Mouse (Mus musculus) liver, embryonic 15.5 days (tissue): Measurements from ENCODE around the gene Kmt2b. TPM values are rescaled to one million over a fixed set of nuclear protein-coding genes. Genes with fewer than 3 reads are reported as not detected.

Experiments
- ATAC-seq: fragments of 200-750 bp; cut with Nextera tagmentation; 2 replicates; pipeline ENCODE4 v1.8.0; 2017; ENCODE audit warnings: moderate number of reproducible peaks, mild to moderate bottlenecking, moderate library complexity; ENCODE audit not compliant: insufficient read depth
- H3K27ac ChIP-seq: fragments of 300-500 bp; sonication (generic); replicated peaks from 2 replicates; pipeline ENCODE4 v1.5.1; 2015; ENCODE audit warnings: mild to moderate bottlenecking, inconsistent platforms
- H3K27me3 ChIP-seq: fragments of 300-500 bp; sonication (generic); 2 replicates; pipeline ENCODE4 v1.6.1; 2015; ENCODE audit warnings: mild to moderate bottlenecking, inconsistent platforms
- H3K36me3 ChIP-seq: fragments of 300-500 bp; sonication (generic); replicated peaks from 2 replicates; pipeline ENCODE4 v1.6.1; 2015; ENCODE audit warnings: moderate library complexity, mild to moderate bottlenecking, inconsistent platforms
- H3K4me1 ChIP-seq: fragments of 300-500 bp; sonication (generic); replicated peaks from 2 replicates; pipeline ENCODE4 v1.6.1; 2015; ENCODE audit warnings: inconsistent platforms
- H3K4me2 ChIP-seq: fragments of 300-500 bp; sonication (generic); 2 replicates; pipeline ENCODE4 v1.6.1; 2015; ENCODE audit warnings: moderate library complexity, mild to moderate bottlenecking, inconsistent platforms
- H3K4me3 ChIP-seq: fragments of 300-500 bp; sonication (generic); replicated peaks from 2 replicates; pipeline ENCODE4 v1.5.1; 2015; ENCODE audit warnings: mild to moderate bottlenecking, inconsistent platforms
- H3K9ac ChIP-seq: fragments of 300-500 bp; sonication (generic); 2 replicates; pipeline ENCODE4 v1.6.1; 2015; ENCODE audit warnings: moderate library complexity, mild to moderate bottlenecking, inconsistent platforms
- H3K9me3 ChIP-seq: fragments of 300-500 bp; sonication (generic); replicated peaks from 2 replicates; pipeline ENCODE4 v1.6.1; 2016; ENCODE audit warnings: inconsistent platforms
- WGBS: fragments of 180-500 bp; shearing (Covaris S2); methylation state at CpG from one replicate; pipeline ENCODE4 v1.1.7; 2015; ENCODE audit warnings: mixed read lengths; ENCODE audit not compliant: insufficient replicate concordance; 5-methylcytosine and 5-hydroxymethylcytosine counted together
- polyA plus RNA-seq: library from polyadenylated mRNA; unstranded; fragments of >200 nt; fragmentation: Nextera tagmentation; extraction: Ambion mirVana; gene quantifications from 2 replicates; pipeline ENCODE4 v1.2.1, GENCODE M21; 2015

The Kmt2b gene
- polyA plus RNA-seq, 1 experiment from 2014 or later, result 2.4 TPM

DNA sequence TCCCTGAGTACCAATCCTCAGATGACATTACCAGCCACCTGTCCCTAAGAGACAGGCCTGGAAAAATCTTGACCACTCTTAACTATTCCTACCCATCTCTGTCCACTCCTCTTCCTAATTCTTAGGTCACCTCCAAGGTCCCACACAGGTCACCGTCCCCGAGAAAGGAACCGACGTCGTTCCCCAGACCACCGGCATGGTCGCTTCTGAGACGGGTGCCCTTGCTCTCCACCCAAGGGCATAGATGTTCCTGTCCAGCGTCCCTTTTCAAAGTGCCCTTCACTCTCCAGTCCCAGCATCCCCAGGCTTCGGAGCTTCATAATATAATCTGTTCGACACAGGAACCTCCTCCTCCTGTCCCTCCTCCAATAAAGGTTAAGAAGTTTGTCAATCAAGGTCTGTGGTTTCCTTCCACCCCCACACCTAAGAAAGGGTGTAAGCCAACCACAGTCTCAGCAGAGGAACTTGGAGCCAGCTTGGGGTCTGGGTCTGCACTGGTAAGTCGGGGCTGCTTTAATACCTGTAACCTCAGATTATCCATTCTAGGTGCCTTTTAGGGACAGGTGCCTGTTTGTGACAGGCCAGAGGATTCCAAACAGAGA is 23.5 kb downstream of the Kmt2b start, which contains the start of gene Igflr1:
Gene Igflr1, plus strand, starts transcription at position 458 of the 602 bp plus-strand sequence.
- Histone ChIP-seq H3K4me2 (peak within 1 kb of the TSS; percentile 86; the same call in 1 of the 2 replicates), H3K27me3 (no peaks in the 10 kb centered on the region), H3K36me3 (peaks cover 50% of the 10 kb centered on the region), H3K27ac (no peak within 1 kb of the TSS), H3K9ac (no peak within 1 kb of the TSS), H3K9me3 (no peaks in the 10 kb centered on the region), H3K4me1 (peaks cover 24% of the 10 kb centered on the region), H3K4me3 (peak within 1 kb of the TSS; percentile 71)
- 84% methylated on average over 12 of the region's 12 CpGs for WGBS
- no peak for ATAC-seq

DNA sequence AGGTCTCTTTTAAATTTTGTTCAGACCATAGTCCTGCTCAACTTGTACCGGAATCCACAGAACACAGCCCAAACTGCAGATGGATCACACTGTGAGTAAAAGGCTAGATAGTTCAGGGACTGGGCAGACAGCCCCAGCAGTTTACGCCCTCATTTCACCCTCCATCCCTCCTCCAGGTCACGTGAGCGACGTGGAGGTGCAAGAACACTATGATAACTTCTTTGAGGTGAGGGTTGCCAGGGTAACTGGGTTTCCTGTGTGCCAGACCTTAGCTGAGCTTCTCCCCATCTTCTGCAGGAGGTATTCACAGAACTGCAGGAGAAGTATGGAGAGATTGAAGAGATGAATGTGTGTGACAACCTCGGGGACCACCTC is 24.6 kb downstream of the Kmt2b start:
- no peaks in the 10 kb centered on the region for H3K9me3 ChIP-seq
- 28% methylated on average over 6 of the region's 6 CpGs for WGBS
- H3K36me3 ChIP-seq, result peaks cover 38% of the 10 kb centered on the region
- peak overlapping the region; percentile 92 for H3K27ac ChIP-seq
- H3K9ac ChIP-seq, result peak overlapping the region; percentile 68
- peak overlapping the region; percentile 86 for H3K4me2 ChIP-seq
- peaks cover 32% of the 10 kb centered on the region for H3K4me1 ChIP-seq
- no peak for ATAC-seq
- H3K4me3 ChIP-seq, result peak overlapping the region; percentile 71
- H3K27me3 ChIP-seq, result no peaks in the 10 kb centered on the region

DNA sequence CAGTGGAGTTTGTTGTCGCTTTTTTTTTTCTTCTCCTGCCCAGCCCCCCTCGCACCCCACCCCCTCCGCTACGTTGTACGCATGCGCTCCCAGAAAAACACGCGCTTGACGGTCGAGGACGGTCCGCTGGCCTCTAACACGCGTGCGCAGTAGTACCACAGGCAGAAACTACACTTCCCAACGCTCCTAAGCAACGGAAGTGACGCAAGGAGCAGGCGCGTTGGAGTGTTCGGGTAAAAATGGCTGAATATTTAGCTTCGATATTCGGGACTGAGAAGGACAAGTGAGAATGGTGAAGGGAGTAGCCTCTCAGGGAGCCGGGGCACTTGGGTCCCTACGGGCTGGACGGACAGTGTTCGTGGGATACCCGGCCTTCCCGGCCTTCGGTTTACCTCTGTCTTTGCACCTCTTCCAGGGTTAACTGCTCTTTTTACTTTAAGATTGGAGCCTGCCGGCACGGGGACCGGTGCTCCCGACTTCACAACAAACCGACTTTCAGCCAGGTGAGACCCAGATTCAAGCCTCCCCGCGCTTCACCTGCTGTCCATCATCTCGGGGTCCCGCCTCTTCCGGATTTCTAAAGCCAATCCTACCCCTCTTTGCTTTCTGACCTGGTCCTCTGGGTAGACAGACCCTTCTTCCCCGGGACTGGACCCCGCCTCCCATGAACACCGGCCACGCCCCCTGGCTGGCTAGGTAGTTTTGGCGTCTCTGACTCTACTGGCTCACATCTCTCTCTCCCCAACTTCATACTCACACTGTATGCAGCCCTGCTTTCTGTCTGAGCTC is 25.2 kb downstream of the Kmt2b start, which contains the start of the genes U2af1l4, Gm49396 and Psenen:
Gene U2af1l4, plus strand, starts transcription at position 185 of the 789 bp plus-strand sequence.
Gene Gm49396, plus strand, starts transcription at position 228 of the 789 bp plus-strand sequence.
Gene Psenen, minus strand, starts transcription at position 511 of the 789 bp plus-strand sequence.
- peak; percentile 80 for ATAC-seq

DNA sequence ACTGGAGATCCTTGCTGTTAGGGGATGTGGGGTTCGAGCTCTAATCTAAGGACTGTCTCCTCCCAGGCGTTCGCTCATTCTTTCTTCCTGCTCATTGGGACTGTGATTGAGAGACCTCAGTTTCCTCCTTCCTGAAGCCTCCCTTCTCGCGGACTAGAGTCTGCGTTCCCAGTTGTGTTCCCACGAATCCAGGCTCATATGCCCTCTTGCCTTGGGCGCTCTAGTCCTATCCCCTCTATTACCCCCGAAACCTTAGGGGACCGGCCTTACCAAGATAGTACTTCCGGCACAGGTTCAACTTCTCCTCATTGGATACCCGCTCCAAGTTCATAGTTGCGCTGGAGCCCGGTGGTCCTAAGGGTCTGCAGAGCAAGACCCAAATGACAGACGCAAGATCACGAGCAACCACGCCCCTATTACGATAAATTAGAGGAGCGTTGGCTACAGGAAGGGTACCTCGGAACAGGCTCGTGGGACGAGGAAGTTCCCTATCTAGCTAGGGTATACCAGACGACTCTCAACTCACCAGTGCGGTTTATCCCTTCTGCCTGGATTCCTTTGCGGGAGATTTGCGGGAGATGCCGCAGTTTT is 25.9 kb downstream of the Kmt2b start:
- ATAC-seq, result no peak
- H3K27me3 ChIP-seq, result no peaks in the 10 kb centered on the region
- peaks cover 44% of the 10 kb centered on the region for H3K4me1 ChIP-seq
- peak overlapping the region; percentile 86 for H3K4me2 ChIP-seq
- WGBS, result under 1% methylated on average over 27 of the region's 27 CpGs
- H3K9me3 ChIP-seq, result no peaks in the 10 kb centered on the region
- peak overlapping the region; percentile 84 for H3K27ac ChIP-seq
- H3K9ac ChIP-seq, result peak overlapping the region; percentile 70
- peak overlapping the region; percentile 71 for H3K4me3 ChIP-seq
- H3K36me3 ChIP-seq, result peaks cover 31% of the 10 kb centered on the region

More for the DNA sequence above, 25.2 kb downstream of the Kmt2b start, which contains the start of the genes U2af1l4, Gm49396 and Psenen:
- Histone ChIP-seq H3K27me3 (no peaks in the 10 kb centered on the region), H3K4me2 (peak within 1 kb of the TSS; percentile 86), H3K36me3 (peaks cover 32% of the 10 kb centered on the region), H3K4me3 (peak within 1 kb of the TSS; percentile 71), H3K9ac (peak within 1 kb of the TSS; percentile 70), H3K4me1 (peaks cover 38% of the 10 kb centered on the region), H3K27ac (peak within 1 kb of the TSS; percentile 92), H3K9me3 (no peaks in the 10 kb centered on the region)
- under 1% methylated on average over 45 of the region's 45 CpGs for WGBS

DNA sequence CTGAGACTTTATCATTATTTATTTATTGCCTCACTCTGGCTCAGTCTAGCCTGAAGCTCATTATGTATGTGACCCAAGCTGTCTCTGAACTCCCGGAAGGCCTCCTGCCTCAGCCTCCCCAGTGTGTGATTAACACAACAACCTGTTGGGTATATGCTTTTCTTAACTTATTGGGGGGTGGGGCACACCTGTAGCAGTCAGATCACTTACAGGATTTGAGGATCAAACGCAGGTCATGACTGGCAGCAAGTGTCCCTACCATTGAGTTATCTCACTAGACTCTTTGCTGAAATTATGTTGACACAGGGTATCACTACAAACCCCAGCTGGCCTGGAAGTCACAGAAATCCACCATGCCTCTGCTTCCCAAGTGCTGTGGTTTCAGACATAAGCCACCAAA is 28.2 kb downstream of the Kmt2b start:
- Histone ChIP-seq H3K27me3 (no peaks in the 10 kb centered on the region), H3K4me2 (peak overlapping the region; percentile 82; the same call in 1 of the 2 replicates), H3K4me1 (peaks cover 53% of the 10 kb centered on the region), H3K27ac (peak overlapping the region; percentile 87), H3K36me3 (peaks cover 36% of the 10 kb centered on the region), H3K4me3 (peak overlapping the region; percentile 75; the same call in 1 of the 2 replicates), H3K9me3 (no peaks in the 10 kb centered on the region), H3K9ac (peak overlapping the region; percentile 74; the same call in 1 of the 2 replicates)
- no peak for ATAC-seq
- 77% methylated on average over 2 of the region's 2 CpGs for WGBS

DNA sequence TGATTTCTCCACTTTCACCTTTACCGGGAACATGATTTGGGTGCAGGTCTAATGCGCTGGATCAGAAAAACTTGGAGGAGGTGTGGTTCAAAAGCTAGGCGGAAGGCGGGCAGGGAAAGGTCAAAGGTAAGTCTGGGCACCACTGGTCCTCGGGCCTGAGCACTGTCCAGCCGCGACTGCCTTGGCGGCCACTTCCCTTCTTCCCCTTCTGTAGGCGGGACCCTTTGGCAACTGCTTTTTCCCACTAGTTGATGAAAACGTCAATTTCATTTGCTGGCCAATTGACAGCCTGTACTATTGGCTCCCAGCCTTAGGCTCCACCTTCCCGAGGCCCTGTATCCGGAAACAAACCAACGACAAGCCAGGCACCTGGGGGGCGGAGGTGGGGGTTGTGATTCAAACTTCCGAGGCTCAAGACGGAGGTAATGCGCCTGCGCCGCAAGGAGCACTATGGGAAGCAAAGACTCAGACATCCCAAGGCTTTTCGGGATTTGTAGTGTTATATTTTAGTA is 29.0 kb downstream of the Kmt2b start, which contains the start of gene Lin37:
Gene Lin37, minus strand, starts transcription at position 396 of the 512 bp plus-strand sequence.
- WGBS, result under 1% methylated on average over 20 of the region's 20 CpGs
- Histone ChIP-seq H3K9me3 (no peaks in the 10 kb centered on the region), H3K27ac (peak within 1 kb of the TSS; percentile 87), H3K4me2 (peak within 1 kb of the TSS; percentile 82), H3K4me3 (peak within 1 kb of the TSS; percentile 75), H3K27me3 (no peaks in the 10 kb centered on the region), H3K36me3 (peaks cover 37% of the 10 kb centered on the region), H3K9ac (peak within 1 kb of the TSS; percentile 74), H3K4me1 (peaks cover 53% of the 10 kb centered on the region)
- peak; percentile 80 for ATAC-seq

DNA sequence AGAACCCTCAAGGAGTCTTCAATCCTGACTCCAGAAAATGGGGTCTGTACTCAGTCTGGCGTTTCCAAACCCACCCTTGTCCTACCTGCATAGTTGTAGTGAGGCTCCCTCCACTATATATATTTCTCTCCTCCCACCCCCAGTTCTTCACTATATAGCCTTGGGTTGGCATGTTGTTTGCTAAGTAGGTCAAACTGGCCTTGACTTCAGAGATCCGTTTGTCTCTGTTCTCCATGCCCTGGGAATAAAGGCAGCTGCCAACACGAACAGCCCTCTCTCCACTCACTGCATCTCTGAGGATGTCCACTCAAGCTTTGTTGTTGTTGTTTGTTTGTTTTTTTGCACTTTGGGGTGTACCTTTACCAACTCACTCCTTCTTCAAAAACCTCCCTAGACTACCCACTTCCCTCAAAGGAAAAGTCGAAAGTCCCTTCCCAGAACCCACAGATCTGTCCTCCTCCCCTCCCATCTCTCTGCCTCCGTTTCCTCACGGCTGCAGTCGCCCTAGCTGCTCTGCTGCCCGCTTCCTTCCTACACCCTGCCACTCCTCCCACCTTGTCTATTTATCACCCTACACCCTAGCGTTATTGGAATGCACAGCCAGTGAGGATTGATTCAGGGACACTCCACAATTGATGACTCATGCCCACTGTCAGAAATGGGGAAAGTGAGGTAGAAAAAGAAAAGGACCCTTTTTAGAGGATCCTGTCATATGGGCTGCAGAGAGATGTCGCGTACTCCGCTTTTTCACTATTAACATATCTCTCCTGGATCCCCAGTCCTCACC is 29.7 kb downstream of the Kmt2b start:
- H3K9me3 ChIP-seq, result no peaks in the 10 kb centered on the region
- peak; percentile 50 for ATAC-seq
- no peaks in the 10 kb centered on the region for H3K27me3 ChIP-seq
- peak overlapping the region; percentile 74 for H3K9ac ChIP-seq
- H3K36me3 ChIP-seq, result peaks cover 42% of the 10 kb centered on the region
- H3K4me3 ChIP-seq, result peak overlapping the region; percentile 75
- H3K27ac ChIP-seq, result peak overlapping the region; percentile 87
- peak overlapping the region; percentile 82 for H3K4me2 ChIP-seq
- 7% methylated on average over 12 of the region's 12 CpGs for WGBS
- peaks cover 52% of the 10 kb centered on the region for H3K4me1 ChIP-seq

DNA sequence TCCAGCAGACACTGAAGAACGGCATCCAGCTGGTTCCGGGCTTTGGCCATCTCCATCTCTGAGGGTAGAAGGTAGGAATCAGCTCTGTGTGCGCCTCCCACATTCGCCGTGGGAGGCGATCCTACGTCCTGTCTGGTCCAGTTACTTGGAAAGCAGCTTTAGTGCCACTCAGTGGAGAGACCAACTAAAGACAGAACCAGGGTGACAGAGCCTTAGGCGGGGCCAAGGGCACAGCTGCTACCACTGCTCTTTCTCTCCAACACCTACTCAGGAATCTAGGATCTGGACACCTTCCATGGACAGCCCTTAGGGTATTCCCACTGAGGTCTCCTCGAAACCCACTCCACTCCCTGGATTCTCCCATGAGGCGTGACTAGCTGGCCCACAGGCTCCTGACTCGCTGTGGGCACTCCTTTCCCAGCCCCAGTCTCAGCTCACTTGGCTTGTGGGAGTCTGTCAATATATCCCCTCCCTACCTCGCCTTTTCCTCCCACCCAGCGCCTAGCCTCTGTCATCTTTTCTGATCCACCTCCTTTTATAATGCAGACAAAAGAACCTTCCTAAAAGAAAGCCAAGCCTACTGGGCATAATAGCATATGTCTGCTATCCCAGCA is 30.5 kb downstream of the Kmt2b start:
- 83% methylated on average over 13 of the region's 13 CpGs for WGBS
- H3K4me1 ChIP-seq, result peaks cover 57% of the 10 kb centered on the region
- ATAC-seq, result no peak
- peak overlapping the region; percentile 87 for H3K27ac ChIP-seq
- H3K9me3 ChIP-seq, result no peaks in the 10 kb centered on the region
- peak overlapping the region; percentile 75 for H3K4me3 ChIP-seq
- peak overlapping the region; percentile 82 for H3K4me2 ChIP-seq
- H3K36me3 ChIP-seq, result peaks cover 42% of the 10 kb centered on the region
- peak overlapping the region; percentile 74 for H3K9ac ChIP-seq
- H3K27me3 ChIP-seq, result no peaks in the 10 kb centered on the region

DNA sequence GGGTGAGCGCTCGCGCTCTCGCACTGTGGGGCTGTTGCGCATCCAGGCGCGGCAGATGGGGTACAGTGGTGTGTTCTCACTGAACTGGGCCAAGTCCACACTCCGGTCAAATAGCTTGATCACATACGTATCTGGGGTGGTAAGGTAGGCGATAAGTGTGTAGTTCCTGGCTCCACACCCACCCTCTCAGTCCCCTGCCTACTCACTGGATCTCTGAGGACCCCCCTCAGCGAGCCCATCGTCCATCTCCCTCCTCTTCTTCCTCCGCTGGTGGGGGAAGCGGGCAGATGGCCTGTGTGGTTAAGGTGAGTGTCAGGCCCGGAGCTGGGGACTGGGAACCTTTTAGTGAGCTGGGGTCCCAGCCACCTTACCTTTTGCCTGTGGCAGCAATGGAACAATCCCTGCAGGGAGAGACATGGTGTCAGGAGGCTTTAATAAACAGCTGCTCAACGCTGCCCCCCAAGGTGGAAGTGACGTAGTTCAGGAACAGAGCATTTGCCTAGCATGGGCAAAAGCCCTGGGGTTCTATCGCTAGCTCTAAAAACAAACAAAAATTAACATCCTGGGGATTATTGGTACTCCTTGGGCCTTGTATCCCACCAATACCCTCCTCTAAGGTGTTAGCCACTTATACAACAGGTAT is 31.5 kb downstream of the Kmt2b start:
- Histone ChIP-seq H3K9me3 (no peaks in the 10 kb centered on the region), H3K4me1 (peaks cover 58% of the 10 kb centered on the region), H3K9ac (no peak overlapping the region), H3K27me3 (no peaks in the 10 kb centered on the region), H3K36me3 (peaks cover 42% of the 10 kb centered on the region), H3K4me3 (no peak overlapping the region), H3K27ac (no peak overlapping the region), H3K4me2 (no peak overlapping the region)
- ATAC-seq, result no peak
- WGBS, result 88% methylated on average over 18 of the region's 18 CpGs
